Mouse (Mus musculus) erythroid progenitor cell, adult 5-6 weeks (primary cell): Measurements from ENCODE around the gene Myo1d. TPM values are rescaled to one million over a fixed set of nuclear protein-coding genes. Genes with fewer than 3 reads are reported as not detected.
"Not testable (repeated sequence)": the region's sequence is repeated elsewhere in the genome, so short reads cannot be mapped to it uniquely, and the experiment has no call there.

ENCODE experiments used
- ATAC-seq: replicated peaks from 2 replicates; pipeline ENCODE4 v1.8.0; 2016; ENCODE audit warnings: moderate number of reproducible peaks, mild to moderate bottlenecking, moderate TSS enrichment, inconsistent platforms; ENCODE audit not compliant: poor library complexity, low FRiP score, severe bottlenecking
- total RNA-seq, 2 experiments: library from RNA; stranded (forward) in 1 of 2; stranded (reverse) in 1 of 2; fragments of 150-400 nt in 1 of 2; fragments of 186-747, 209-891 nt in 1 of 2; gene quantifications; 2 replicates each; pipeline versions ENCODE4 v1.2.3 to v1.2.4; 2015 to 2017; ENCODE audit warnings: low replicate concordance in 2 of 2

The Myo1d gene
- total RNA-seq, 2 experiments from 2014 or later, result 21.6 to 40.7 TPM

- no peak for ATAC-seq
Measured at GRCm38 (mm10) chr11:80474175-80474691, 305.6 kb downstream of the Myo1d start.

DNA sequence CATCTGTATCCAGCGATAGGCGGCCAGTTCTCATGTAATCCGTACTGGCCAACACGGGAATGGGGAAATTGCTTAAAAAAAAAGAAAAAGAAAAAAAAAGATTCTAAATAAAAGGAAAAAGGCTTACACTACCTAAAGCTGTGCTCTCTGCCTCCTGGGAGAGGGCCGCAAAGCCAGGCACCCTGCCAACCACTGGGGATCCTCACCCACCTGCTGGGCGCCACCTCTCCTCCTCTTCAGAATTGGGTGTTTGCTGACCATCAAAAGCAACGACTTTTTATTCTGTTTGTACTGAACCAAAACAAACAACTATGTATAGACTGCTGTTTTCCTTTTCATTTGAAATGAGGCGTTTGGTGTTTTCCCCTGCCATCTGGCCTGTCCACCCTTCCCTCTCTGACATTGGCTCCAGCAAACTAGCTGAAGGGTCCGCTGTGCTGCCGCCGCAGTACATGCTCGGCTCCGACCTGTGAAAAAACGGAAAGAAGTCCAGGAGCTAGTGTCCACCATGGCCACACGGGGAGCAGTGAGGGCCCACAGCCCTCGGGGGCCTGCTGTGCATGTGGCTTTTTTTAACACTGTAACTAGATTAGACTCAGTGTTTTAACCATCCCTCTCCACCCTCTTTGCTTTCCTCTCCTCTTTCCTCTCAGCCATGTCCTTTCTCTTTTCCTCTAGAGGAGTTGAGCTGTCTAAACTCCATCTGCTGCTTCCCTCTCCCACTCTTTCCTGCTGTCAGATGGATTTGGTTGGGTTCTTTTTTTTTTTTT is 307.8 kb downstream of the Myo1d start:
- ATAC-seq, result no peak

DNA sequence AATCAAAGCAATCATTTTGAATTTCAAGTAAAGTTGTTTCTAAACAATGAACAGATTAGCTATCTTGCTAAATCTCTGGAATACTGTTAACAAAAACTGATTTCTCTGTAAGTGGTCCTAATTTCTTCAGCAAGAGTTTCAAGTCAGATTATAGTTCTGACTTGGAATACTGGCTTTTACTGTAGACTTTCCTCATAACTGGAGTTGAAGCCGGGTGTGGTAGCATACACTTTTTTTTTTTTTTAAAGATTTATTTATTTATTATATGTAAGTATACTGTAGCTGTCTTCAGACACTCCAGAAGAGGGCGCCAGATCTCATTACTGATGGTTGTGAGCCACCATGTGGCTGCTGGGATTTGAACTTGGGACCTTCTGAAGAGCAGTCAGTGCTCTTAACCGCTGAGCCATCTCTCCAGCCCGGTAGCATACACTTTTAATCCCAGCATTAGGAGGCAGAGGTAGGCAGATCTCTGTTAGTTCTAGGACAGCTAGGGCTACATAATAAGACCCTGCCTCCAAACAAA is 316.2 kb downstream of the Myo1d start:
- not testable (repeated sequence) for ATAC-seq

- ATAC-seq, result no peak
Measured at GRCm38 (mm10) chr11:80453198-80453597, 326.6 kb downstream of the Myo1d start.

- no peak for ATAC-seq
Measured at GRCm38 (mm10) chr11:80452242-80452641, 327.6 kb downstream of the Myo1d start.

DNA sequence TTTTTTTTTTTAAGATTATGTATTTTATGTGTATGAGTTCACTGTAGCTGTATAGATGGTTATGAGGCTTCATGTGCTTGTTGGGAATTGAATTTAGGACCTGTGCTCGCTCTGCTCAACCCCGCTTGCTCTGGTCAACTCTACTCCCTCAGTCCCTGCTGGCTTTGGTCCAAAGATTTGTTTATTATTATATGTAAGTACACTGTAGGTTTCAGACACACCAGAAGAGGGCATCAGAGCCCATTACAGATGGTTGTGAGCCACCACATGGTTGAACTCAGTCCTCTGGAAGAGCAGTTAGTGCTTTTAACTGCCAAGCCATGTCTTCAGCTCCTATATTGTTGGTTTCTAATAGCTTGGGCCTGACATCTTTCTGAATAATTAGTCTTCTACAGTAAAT is 330.0 kb downstream of the Myo1d start:
- ATAC-seq, result no peak

DNA sequence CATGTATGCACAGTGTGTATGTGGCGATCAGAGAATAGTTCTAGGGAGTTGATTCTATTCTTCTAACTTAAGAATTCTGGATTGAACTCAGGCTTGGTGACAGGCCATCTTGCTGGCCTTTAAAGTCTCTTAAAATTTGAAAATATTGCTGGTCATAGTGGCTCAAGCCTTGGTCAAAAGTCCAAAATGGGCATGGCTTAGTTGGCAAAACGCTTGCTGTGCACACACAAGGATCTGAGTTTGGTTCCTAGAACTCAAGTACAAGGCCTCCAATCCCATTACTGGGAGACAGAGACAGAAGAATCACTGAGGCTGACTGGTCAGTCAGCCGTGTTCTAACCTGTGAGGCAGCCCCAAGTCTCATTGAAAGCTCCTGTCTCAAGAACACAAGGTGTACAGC is 332.9 kb downstream of the Myo1d start:
- ATAC-seq, result no peak

Other genes starting within 250 kb of the Myo1d start
- 3.6 TPM in 1 of 2 replicates, not detected in the other for gene Tmem98, start 30.1 kb upstream of the Myo1d start, total RNA-seq (2015; ENCODE audit: low replicate concordance)
- gene Tmem98, start 30.1 kb upstream of the Myo1d start, total RNA-seq (2017; ENCODE audit: low replicate concordance), result not detected in 2 replicates
- not detected in 2 replicates for gene Spaca3, start 78.3 kb upstream of the Myo1d start, total RNA-seq (2015; ENCODE audit: low replicate concordance)
- gene Spaca3, start 78.3 kb upstream of the Myo1d start, total RNA-seq (2017; ENCODE audit: low replicate concordance), result not detected in 2 replicates